Mouse (Mus musculus) midbrain, embryonic 11.5 days (tissue): ENCODE data around the gene Arl6ip4. TPM values are rescaled to one million over a fixed set of nuclear protein-coding genes. Genes with fewer than 3 reads are reported as not detected.

Experiments used
- ATAC-seq: fragments of 200-750 bp; cut with Nextera tagmentation; 2 replicates; pipeline ENCODE4 v1.8.0; 2017; ENCODE audit warnings: moderate TSS enrichment, moderate library complexity; ENCODE audit not compliant: low FRiP score
- DNase-seq: peaks from one replicate; pipeline ENCODE4 v3.0.0; 2015; ENCODE audit warnings: low spot score; ENCODE audit errors: missing footprints
- H3K27ac ChIP-seq: fragments of 300-500 bp; sonication (generic); 2 replicates; pipeline ENCODE4 v1.5.1; 2014; ENCODE audit warnings: low read depth, low read length
- H3K27me3 ChIP-seq: fragments of 300-500 bp; sonication (generic); 2 replicates; pipeline ENCODE4 v1.6.1; 2014; ENCODE audit warnings: mild to moderate bottlenecking, low read length, moderate library complexity, mixed read lengths; ENCODE audit not compliant: control insufficient read depth, insufficient read depth
- H3K36me3 ChIP-seq: fragments of 300-500 bp; sonication (generic); 2 replicates; pipeline ENCODE4 v1.6.1; 2014; ENCODE audit warnings: mild to moderate bottlenecking, low read length, moderate library complexity, mixed read lengths; ENCODE audit not compliant: control insufficient read depth, insufficient read depth
- H3K4me1 ChIP-seq: fragments of 300-500 bp; sonication (generic); 2 replicates; pipeline ENCODE4 v1.6.1; 2014; ENCODE audit warnings: low read length; ENCODE audit not compliant: control insufficient read depth, insufficient read depth
- H3K4me2 ChIP-seq: fragments of 300-500 bp; sonication (generic); 2 replicates; pipeline ENCODE4 v1.6.1; 2014; ENCODE audit warnings: mild to moderate bottlenecking, moderate library complexity
- H3K4me3 ChIP-seq: fragments of 300-500 bp; sonication (generic); 2 replicates; pipeline ENCODE4 v1.5.1; 2014; ENCODE audit warnings: low read depth, low read length
- H3K9ac ChIP-seq: fragments of 300-500 bp; sonication (generic); 2 replicates; pipeline ENCODE4 v1.6.1; 2014; ENCODE audit warnings: low read length
- H3K9me3 ChIP-seq: fragments of 300-500 bp; sonication (generic); 2 replicates; pipeline ENCODE4 v1.6.1; 2016; ENCODE audit warnings: low read length; ENCODE audit not compliant: control insufficient read depth
- WGBS: fragments of 180-500 bp; shearing (Covaris S2); extraction: QIAGEN DNeasy Blood & Tissue Kit; methylation state at CpG from one replicate; pipeline ENCODE4 v1.1.7; 2014; 5-methylcytosine and 5-hydroxymethylcytosine counted together
- polyA plus RNA-seq: library from polyadenylated mRNA; unstranded; fragments of >200 nt; fragmentation: Nextera tagmentation; extraction: Ambion mirVana; gene quantifications from 2 replicates; pipeline ENCODE4 v1.2.1, GENCODE M21; 2014

The Arl6ip4 gene
- polyA plus RNA-seq, 1 experiment from 2014 or later: 95.5 TPM

DNA sequence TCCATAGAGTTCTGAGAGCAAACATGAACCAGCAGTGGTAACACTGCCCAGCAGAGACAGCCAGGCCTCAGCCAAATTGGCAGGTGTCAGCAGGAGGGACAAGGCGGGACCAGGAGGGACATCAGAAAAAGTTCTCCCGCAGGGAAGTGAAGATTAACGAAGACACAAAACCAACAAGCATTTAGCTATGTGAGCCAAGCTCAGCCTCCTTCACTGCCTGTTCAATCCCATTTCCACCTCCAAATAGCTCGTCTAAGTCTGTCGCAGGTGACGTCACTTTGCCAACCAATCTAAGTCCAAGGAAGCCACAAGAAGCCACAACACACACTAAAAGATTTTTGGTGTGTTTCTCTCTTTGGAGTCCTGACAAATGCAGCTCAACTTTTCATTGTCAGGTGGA is 13.6 kb upstream of the Arl6ip4 start:
- no peak overlapping the region for H3K4me3 ChIP-seq
- 84% methylated on average over 6 of the region's 6 CpGs for WGBS
- H3K9me3 ChIP-seq: no peaks in the 10 kb centered on the region
- ATAC-seq: no peak
- no peaks in the 10 kb centered on the region for H3K4me1 ChIP-seq
- H3K27ac ChIP-seq: no peak overlapping the region
- DNase-seq: peak; percentile 62
- no peaks in the 10 kb centered on the region for H3K36me3 ChIP-seq
- H3K27me3 ChIP-seq: no peaks in the 10 kb centered on the region
- no peak overlapping the region for H3K4me2 ChIP-seq
- no peak overlapping the region for H3K9ac ChIP-seq

DNA sequence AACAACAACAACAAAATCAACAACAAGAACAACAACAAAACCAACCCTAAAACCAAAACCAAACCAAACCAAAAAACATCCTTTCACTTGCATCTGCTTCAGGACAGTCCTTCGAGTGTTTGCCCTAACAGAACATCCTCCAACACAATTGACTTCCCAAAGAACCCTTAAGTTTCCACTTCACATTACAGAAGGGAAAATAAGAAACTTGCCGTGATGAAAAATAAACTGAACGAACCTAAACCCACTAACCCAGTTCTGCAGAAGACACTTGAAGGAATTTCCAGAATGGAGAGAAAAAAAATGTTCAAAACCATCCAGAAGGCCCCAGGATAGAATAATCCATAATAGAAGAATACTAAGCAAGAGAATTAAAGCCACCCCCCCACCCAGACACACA is 12.9 kb upstream of the Arl6ip4 start:
- WGBS: 84% methylated on average over 3 of the region's 3 CpGs
- H3K27ac ChIP-seq: no peak overlapping the region
- no peak overlapping the region for H3K4me3 ChIP-seq
- no peak overlapping the region for H3K4me2 ChIP-seq
- ATAC-seq: no peak
- no peaks in the 10 kb centered on the region for H3K27me3 ChIP-seq
- H3K9me3 ChIP-seq: no peaks in the 10 kb centered on the region
- DNase-seq: peak; percentile 59
- H3K9ac ChIP-seq: no peak overlapping the region
- H3K36me3 ChIP-seq: no peaks in the 10 kb centered on the region
- H3K4me1 ChIP-seq: no peaks in the 10 kb centered on the region

DNA sequence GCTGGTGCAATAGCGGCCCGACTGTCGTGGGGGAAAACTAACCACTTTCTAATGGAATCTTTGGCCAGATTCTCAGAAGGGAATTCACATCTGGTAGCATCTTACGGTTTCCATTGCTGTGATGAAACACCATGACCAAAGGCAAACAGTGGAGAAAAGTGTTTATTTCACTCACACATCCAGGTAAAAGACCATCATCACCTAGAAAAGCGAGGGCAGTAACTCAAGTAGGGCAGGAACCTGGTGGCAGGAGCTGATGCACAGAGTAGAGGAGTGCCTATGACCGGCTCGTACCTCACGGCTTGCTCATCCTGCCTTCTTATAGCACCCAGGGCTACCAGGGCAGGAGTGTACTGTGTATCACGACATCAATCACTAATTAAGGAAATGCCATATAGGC is 12.3 kb upstream of the Arl6ip4 start:
- ATAC-seq (no peak), DNase-seq (peak; percentile 12)
- Histone ChIP-seq H3K36me3 (no peaks in the 10 kb centered on the region), H3K4me1 (no peaks in the 10 kb centered on the region), H3K27ac (no peak overlapping the region), H3K27me3 (no peaks in the 10 kb centered on the region), H3K9me3 (no peaks in the 10 kb centered on the region), H3K4me3 (no peak overlapping the region), H3K4me2 (no peak overlapping the region), H3K9ac (no peak overlapping the region)
- WGBS: 96% methylated on average over 9 of the region's 9 CpGs

DNA sequence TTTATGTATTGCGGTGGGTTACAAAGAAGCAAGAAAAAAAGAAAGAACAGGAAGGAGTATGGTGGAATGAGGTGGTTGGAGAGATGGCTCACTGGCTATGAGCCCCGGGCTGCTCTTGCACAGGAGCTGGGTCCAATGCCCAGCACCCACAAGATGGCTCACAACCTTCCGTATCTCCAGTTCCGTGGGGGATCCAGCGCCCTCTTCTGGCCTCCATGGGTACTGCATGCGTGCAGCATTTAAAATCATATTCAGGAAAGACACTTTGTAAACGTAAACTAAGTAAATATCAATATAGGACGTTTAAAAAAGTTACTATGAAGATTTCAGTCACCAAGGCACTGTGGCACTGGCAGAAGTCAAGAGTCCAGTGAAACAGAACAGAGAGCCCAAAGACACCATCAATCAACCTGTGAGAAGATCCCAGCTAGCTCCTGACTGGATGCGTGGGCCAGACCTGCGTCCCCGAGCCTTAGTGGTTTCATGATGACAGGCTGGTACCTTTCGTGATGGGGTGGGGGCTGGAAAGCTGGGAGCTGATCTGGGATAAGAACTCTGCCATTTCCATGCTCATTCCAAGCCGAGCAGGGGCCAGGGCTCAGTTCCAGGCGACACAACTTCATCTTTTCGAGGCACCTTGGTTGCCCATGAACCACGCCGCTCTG is 4.7 kb upstream of the Arl6ip4 start:
- DNase-seq (peak; percentile 96), ATAC-seq (no peak; the same call in 1 of the 2 replicates)
- WGBS: 25% methylated on average over 17 of the region's 17 CpGs
- H3K4me2 ChIP-seq: peak overlapping the region; percentile 73
- no peak overlapping the region for H3K27ac ChIP-seq
- no peaks in the 10 kb centered on the region for H3K27me3 ChIP-seq
- no peaks in the 10 kb centered on the region for H3K36me3 ChIP-seq
- H3K9me3 ChIP-seq: no peaks in the 10 kb centered on the region
- peak overlapping the region; percentile 94 for H3K4me3 ChIP-seq
- peaks cover 9% of the 10 kb centered on the region for H3K4me1 ChIP-seq
- peak overlapping the region; percentile 77 for H3K9ac ChIP-seq

DNA sequence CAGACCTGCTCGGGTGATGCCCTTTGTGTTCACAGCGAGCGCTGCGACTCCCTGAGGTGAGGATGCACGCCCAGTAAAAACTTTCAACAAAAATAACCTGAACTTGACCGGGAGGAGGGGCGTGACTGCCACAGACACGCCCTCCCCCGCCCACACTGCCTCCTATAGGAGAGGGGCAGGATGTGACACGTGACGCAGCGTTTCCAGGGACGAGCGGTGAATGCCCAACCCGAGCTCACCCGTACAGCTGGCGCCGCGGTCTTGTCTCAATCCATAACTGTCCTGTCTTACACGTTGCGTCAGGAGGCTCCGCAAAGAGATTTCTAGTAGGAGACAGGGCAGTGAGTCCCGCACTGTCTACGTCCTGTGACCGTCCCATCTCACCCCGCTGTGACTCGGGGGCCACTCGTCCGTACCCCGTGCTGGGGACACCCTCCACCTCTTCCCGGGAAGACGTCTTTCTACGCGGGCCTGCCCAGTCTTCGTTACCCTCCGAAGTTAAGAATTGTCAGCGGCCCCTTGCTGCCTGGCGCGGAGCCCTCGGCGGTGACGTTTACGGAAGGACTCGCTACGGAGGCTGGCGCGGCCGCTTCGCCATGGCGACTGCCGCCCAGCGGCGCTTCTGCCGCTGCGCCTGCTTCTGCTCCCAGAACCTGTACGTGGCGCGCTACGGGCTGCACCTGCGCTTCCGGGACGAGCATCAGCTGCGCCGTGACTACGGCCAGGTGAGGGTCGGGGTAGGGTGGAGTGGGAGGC is 4.0 kb upstream of the Arl6ip4 start, which contains the start of gene Ogfod2:
TSS of gene Ogfod2 (plus strand) at position 556 of the 756 bp plus-strand sequence.
- H3K9ac ChIP-seq: peak within 1 kb of the TSS; percentile 77
- peak within 1 kb of the TSS; percentile 67 for H3K27ac ChIP-seq
- peak within 1 kb of the TSS; percentile 73 for H3K4me2 ChIP-seq
- DNase-seq (peak; percentile 99), ATAC-seq (peak; percentile 94)
- WGBS: under 1% methylated on average over 65 of the region's 66 CpGs
- peaks cover 15% of the 10 kb centered on the region for H3K4me1 ChIP-seq
- no peaks in the 10 kb centered on the region for H3K36me3 ChIP-seq
- H3K27me3 ChIP-seq: no peaks in the 10 kb centered on the region
- peak within 1 kb of the TSS; percentile 94 for H3K4me3 ChIP-seq
- no peaks in the 10 kb centered on the region for H3K9me3 ChIP-seq

DNA sequence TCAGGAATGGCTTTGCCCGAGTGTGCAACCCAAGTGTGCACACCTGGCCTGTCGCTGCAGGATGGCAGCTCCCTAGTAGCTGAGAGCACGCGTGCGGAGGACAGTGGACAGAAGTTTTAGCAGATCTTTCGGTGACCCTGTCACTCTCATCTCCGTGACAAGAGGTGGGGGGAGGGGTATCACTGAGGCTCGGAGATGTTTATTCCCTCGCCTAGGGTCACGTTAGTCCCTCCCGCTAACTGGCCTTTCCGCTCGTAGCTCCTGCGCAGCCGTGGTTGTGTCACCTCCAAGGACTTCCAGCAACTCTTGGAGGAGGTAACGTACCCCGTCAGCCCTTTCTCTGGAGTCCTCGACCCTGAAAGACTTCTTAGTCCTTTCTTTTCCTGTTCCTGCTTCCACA is 3.4 kb upstream of the Arl6ip4 start:
- ATAC-seq: no peak; the same call in 1 of the 2 replicates
- under 1% methylated on average over 18 of the region's 18 CpGs for WGBS
- H3K4me1 ChIP-seq: peaks cover 19% of the 10 kb centered on the region

DNA sequence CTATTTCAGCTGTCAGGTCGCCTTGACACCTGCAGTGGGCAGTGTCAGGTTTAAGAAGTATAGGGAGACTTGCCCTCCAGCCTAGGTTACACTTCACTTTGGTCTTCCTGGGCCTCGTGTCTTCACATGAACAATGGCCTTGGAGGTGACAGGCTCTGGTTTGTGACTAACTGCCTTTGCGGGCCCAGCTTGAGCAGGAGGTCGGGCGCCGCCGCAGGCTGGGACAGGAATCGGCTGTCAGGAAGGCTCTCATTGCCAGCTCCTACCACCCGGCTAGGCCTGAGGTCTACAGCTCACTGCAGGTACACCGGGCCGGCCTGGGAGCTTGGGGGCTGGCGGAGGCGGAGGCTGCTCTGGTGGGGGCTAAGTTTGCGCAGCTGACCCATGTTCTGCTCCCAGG is 2.9 kb upstream of the Arl6ip4 start:
- Histone ChIP-seq H3K27ac (no peak overlapping the region), H3K4me1 (peaks cover 19% of the 10 kb centered on the region)

More for the DNA sequence above, 3.4 kb upstream of the Arl6ip4 start:
- Histone ChIP-seq H3K9me3 (no peaks in the 10 kb centered on the region), H3K9ac (peak overlapping the region; percentile 77), H3K36me3 (no peaks in the 10 kb centered on the region; the same call in 1 of the 2 replicates), H3K4me3 (peak overlapping the region; percentile 94), H3K4me2 (peak overlapping the region; percentile 73), H3K27ac (peak overlapping the region; percentile 67), H3K27me3 (no peaks in the 10 kb centered on the region)
- no peak for DNase-seq

DNA sequence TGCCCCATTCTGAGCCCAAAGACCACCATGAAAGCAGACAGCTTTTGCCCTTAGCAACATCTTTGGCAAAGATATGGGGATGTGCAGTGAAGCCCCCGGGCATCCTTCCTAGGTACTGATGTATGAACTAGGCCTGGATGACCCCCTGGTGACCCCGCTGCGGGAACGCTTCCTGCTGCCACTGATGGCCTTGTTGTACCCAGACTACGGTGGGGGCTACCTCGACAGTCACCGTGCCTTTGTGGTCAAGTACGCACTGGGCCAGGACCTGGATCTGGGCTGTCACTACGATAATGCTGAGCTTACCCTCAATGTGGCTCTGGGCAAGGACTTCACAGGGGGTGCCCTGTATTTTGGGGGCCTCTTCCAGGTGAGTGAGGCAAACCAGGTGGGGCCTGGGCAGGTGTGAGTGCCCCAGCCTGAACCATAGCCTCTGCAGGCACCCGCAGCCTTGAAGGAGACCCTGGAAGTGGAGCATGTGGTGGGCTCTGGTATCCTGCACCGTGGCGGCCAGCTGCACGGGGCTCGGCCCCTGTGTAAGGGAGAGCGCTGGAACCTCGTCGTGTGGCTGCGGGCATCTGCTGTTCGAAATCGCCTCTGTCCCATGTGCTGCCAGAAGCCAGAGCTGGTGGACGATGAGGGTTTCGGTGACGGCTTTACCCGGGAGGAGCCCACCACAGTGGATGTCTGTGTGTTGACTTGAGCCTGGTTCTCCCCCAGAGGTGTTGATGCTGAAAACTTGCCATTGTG is 1.4 kb upstream of the Arl6ip4 start:
- no peaks in the 10 kb centered on the region for H3K9me3 ChIP-seq
- H3K4me2 ChIP-seq: no peak overlapping the region
- H3K9ac ChIP-seq: no peak overlapping the region
- WGBS: 92% methylated on average over 24 of the region's 24 CpGs
- ATAC-seq: no peak
- H3K27ac ChIP-seq: no peak overlapping the region
- DNase-seq: no peak
- H3K27me3 ChIP-seq: no peaks in the 10 kb centered on the region
- peaks cover 10% of the 10 kb centered on the region for H3K36me3 ChIP-seq
- H3K4me3 ChIP-seq: no peak overlapping the region
- H3K4me1 ChIP-seq: peaks cover 19% of the 10 kb centered on the region

More for the DNA sequence above, 2.9 kb upstream of the Arl6ip4 start:
- DNase-seq (no peak), ATAC-seq (no peak)
- Histone ChIP-seq H3K9me3 (no peaks in the 10 kb centered on the region), H3K27me3 (no peaks in the 10 kb centered on the region), H3K4me2 (peak overlapping the region; percentile 73), H3K9ac (peak overlapping the region; percentile 77), H3K36me3 (peaks cover 5% of the 10 kb centered on the region; the same call in 1 of the 2 replicates), H3K4me3 (peak overlapping the region; percentile 94)
- 22% methylated on average over 14 of the region's 14 CpGs for WGBS
